Mouse (Mus musculus): ENCODE results near the gene Gng12.

- no peak for TF ChIP-seq CTCF (IDR thresholded peaks at IDR 0.05)
- TF ChIP-seq EP300 (IDR thresholded peaks at IDR 0.05), result no peak
Measured at GRCm38 (mm10) chr6:66975522-66975921, 79.3 kb downstream of the Gng12 start.
